Mouse (Mus musculus) right cerebral cortex, postnatal 4 days (tissue): ENCODE measurements around the gene B3galt4.

Experiments used
- DNase-seq: peaks from one replicate; pipeline ENCODE4 v3.0.0-alpha.2; 2022

The B3galt4 gene

DNA sequence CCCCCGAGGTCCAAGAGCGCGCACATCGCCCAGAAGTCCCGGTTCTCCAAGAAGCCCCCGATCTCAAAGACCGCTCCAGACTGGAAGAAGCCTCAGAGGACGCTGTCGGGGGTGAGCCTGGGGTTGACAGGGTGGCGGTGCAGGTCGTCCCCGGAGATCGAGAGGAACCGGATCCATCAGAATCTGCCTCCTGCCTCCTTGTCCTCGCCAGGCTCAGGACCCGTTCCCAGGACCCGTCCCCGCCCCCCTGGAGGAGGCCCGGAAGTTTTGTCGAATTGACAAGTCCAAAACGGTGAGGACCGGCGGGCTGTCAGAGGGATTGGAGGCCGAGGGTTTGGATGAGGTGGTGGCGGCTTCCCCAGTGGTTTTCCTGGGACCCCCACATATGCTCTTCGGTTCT, 10.3 kb downstream of the B3galt4 start:
- no peak for DNase-seq

DNA sequence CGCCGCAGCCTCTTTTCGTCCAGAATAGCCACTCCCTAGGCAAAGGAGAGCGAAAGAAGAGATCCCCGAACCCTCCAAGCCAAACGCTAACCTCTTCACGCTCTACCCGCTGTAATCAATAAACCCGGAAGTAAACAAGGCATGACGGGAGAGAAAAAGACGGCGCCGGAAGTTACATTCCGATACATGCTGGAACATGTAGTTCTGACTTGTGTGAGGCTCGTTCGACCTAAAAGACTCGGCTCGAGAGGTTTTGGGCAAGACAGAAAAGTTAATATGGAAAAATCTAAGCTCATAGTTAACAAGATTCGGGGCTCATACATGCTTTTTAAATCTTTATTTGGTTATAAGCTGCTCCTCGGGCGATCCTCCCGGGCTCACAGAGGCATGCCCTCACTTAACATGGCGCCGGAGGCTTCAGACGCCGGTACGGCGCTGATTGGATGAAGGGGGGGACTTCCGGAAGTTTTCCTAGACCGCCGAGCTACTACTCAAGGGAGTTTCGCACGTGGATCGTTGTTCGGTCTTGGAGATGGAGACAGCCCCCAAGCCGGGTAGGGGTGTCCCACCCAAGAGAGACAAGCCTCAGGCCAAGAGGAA, 11.0 kb downstream of the B3galt4 start, which contains the start of the genes Pfdn6 and Wdr46:
Pfdn6 (minus strand) TSS at position 138 of the 600 bp plus-strand sequence.
Wdr46 (plus strand) TSS at position 455 of the 600 bp plus-strand sequence.
- DNase-seq: peak; percentile 82

DNA sequence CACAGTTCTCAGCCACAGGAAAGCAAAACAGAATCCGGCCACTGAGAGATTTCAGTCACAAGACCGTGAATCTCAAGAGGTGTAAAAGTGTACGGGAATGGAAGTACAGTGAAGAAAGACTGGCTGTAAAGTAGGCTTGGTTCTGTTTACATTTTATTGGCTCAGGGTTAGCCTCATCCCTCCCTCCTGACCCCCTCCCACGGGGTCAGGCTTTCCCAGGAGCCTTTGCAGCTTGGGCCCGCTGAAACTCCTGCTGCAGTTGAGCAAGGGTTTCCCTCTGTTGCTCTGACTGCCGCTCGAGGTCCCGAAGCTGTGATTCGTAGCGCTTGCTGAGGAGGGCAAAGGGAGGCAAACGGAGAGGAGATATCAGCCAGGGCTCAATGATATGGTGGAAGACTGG, 12.5 kb downstream of the B3galt4 start:
- no peak for DNase-seq

DNA sequence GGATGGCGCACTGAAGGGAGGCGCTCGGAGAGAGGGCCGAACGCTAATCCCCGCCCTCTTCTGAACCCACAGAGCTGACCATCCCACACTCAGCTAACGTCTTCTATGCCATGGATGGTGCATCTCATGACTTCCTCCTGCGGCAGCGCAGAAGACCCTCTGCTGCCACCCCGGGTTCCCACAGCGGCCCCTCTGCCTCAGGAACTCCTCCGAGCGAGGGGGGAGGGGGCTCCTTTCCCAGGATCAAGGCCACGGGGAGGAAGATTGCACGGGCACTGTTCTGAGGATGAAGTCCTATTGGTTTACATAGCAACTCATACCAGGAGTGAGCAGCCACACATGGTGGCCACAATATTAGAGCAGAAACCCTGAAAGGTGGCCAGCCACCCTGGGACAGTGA, 14.3 kb downstream of the B3galt4 start:
- DNase-seq: no peak

DNA sequence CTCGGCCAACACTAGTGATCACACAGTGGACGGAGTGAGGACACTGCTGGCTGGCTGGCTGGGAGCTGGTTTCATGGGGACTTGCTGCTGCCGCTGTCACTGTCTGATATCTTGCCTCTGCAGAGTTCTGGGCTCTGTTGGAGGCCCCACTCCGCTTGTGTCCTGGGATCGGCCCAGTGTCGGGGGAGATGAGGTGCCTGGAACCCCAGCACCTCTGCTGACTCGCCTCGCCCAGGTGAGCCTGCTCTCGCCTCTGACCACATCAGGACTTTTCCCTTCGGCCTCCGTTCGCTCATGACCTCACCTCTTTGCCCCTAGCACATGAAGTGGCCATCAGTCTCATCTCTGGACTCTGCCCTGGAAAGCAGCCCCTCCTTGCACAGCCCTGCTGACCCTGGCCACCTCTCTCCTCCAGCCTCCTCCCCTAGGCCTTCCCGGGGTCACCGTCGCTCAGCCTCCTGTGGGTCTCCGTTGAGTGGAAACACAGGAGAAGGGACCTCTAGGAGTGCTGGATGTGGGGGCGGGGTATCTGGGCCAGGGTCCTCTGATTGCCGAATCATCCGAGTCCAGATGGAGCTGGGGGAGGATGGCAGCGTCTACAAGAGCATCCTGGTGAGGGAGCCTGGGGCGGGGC, 15.7 kb downstream of the B3galt4 start:
- no peak for DNase-seq

DNA sequence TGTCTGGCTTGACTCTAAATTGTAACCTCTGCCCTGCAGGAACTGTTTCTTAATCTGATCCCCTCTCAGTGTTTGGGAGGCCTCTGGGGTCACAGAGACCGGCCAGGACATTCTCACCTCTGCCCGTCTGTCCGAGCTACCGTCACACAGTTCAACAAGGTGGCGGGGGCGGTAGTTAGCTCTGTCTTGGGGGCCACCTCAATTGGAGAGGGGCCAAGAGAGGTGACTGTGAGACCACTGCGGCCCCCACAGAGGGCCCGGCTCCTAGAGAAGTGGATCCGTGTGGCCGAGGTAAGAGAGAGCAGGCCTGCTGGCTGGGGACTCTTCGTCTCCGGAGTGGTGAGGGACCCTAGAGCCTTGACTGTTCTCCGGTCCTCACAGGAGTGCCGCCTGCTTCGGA, 18.3 kb downstream of the B3galt4 start:
- no peak for DNase-seq

DNA sequence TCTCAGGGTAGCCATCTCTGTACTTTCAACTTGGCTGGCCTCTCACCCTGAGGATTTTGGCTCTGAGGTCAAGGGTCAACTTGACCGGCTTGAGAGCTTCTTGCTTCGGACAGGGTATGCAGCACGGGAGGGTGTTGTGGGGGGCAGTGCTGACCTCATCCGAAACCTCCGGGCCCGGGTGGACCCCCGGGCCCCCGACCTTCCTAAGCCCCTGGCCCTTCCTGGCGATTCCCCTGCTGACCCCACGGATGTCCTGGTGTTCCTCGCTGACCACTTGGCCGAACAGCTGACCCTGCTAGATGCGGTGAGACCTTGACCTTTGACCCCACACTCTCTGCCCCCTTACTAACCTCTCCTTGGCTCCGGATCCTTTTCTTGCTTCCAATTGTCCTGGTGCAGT, 18.8 kb downstream of the B3galt4 start:
- DNase-seq: no peak

DNA sequence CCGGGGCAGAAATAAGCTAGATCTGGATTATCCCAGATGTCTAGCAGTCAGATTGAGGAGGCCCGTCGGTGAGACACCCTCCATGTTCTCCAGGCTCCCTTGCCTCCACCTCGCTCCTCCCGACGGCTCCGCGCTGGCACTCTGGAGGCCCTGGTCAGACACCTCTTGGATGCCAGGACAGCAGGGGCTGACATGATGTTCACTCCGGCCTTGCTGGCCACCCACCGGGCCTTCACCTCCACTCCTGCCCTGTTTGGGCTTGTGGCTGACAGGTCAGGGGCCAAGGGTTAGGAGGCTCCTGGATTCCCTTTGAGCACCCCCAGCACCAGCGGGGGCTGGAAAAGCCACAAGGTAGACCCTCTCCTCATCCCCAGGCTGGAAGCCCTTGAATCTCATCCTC, 19.3 kb downstream of the B3galt4 start:
- no peak for DNase-seq

DNA sequence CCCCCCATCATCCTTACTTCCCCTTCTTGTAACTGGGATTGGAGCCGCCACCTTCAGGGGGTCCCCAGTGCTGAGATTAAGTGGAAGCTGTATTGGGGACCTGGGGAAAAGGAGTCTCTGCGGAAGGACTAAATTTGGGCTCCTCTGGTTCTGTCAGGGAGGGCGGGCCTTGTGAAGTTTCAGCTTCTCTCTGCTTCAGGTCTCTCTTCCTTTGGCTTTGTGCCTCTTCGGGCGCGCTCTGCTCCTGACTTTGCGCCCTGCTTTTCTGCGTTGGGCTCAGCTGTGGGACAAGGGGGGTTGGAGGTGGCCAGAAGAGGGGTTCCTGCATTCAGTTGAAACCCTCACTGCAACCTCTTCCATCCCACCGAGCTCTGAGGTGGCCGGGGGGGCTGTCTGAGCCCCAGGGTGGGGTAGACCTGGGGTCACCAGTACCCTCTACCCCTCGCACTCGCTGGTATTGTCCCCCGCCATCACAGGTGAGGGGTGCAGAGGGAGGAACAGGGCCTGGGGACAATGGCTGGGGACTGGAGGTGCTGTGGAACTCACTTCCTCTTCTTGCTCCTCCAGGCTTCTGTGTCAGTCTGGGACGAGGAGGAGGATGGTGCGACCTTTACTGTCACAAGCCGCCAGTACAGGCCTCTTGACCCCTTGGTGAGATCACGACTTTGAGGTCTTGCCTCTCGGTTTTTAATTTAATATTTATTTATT, 20.0 kb downstream of the B3galt4 start:
- DNase-seq: no peak

DNA sequence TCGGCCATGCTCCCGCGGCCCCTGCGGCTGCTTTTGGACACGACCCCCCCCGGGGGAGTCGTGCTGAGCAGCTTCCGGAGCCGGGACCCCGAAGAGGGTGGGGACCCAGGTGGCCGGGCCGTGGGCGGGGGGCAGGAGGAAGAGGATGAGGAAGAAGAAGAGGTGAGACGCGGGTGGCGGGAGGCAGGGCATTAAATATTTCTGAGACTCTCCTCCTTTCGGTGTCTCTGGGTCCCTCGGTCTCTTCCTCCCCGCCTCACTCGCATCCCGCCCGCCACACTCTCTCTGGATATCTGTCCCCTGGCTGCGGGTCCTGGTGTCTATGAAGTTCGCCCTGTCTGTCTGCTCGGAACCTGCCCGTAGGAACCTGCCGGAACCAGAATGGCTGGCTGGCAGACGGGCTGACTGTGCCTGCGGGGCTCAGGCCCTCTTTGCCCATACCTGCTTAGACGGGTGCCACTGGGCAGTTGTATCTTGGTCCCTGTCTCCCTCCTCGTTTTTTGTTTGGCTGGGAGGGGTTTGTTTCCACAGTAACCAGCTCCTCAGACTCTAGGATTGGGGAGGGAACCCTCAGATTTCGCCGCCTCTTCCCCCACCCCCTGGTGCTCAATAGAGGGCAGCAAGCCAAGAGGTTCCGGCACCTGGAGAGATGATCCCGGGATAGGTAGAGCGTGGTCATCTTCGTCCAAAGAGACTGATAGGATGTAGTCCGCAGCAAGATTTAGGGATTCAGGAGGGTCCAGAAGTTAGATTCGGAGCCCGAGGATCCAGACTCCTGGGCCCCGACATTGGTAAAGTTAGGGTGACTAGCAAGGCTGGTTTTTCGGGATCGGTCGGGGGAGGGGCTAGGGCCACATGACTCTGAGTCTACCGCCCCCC, 20.8 kb downstream of the B3galt4 start:
- DNase-seq: no peak

DNA sequence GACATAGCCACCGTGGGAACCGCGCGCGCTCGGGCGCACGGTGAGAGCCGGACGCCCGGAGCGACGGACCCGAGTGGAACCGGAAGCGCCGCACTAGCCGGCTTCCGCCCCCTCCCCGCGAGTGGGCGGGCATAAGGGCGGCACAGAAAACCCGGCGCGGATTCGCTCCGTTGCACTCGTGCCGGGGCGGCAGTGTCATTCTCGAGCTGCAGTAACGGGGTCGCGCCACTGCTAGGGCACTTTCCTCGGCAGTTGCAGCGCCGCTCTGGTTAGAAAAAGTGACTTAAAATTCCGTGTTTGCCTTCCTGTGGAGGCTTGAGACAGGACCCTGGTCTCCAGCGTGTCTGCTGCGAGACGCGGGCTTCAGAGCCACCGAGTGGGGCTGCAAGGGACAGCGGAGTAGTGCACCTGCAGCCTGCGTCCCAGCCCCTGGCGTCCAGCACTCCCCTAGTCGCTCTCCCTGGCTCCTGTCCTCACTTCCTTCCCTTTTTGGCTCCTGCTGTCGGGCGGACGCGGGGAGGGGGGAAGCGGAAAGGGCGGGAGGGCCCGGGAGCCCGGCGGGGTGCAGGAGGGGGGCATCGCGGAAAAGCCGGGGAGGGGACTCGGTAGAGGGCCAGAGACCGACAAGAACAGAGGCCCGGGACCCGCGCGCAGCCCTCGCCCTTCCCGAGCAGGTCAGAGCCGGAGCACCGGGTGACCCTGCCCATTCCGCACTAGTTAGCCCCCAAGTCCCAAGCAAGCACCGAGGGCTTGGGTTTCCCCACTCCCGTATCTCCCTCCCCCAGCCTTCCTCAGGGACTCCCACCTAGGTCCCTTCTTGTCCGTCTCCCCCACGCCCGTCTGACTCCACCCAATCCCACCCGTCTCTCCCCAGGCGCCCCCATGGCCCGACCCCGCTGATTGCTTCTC, 21.7 kb downstream of the B3galt4 start, which contains the start of gene Rgl2:
Rgl2 (plus strand) TSS at position 173 of the 909 bp plus-strand sequence.
- peak; percentile 95 for DNase-seq

DNA sequence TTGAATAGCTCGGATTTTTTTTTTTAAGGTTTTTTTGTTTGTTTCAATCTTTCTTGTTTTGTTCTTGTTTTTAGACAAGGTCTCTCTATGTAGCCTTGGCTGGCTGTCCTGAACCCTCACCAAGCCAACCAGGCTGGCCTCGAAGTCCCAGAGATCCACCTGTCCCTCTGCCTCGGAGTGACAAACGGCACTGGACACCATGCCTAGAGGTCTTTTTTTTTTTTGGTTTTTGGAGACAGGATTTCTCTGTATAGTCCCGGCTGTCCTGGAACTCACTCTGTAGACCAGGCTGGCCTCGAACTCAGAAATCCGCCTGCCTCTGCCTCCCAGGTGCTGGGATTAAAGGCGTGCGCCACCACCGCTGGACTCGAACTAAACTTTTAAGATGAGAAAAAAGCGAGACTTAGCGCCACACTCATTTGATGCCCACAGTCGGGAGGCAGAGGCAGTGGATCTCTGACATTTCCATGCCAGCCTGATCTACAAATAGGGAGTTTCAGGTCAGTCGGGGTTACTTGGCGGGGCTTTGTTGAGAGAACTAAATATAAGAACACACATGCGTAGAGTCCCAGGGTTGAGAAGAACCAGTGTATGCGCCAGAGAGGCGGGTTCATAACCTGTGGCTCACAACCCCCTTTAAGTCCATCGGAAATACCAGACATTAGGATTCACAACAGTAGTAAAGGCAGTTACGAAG, 22.9 kb downstream of the B3galt4 start:
- DNase-seq: no peak

DNA sequence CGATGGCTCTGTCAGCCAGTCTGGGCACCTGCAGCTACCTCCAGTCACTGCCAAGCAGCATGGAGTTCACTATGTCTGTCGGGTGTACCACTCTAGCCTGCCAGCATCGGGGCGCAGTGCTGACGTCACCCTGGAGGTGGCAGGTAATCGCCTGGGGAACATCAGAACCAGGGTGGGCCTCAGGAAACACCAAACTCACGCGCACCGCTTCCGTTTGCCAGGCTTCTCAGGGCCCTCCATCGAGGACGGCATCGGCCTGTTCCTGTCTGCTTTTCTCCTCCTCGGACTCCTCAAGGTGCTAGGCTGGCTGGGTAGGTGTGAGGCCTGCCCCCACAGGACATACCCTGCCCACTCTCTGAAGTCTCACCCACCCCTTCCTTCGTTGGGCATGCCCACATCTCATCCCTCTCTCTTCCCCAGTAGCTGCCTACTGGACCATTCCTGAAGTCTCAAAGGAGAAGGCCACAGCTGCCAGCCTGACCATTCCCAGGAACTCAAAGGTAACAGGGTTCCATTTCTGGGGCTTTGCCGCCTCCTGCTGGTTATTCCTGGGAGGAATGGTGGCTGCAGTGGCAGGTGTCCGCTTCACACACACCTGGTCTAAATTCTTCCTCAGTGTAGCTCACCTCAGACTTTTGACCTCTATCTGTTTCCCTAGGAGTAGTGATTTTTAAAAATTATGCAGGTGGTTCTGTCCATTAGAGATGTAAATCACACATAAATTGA, 24.9 kb downstream of the B3galt4 start:
- peak; percentile 19 for DNase-seq

DNA sequence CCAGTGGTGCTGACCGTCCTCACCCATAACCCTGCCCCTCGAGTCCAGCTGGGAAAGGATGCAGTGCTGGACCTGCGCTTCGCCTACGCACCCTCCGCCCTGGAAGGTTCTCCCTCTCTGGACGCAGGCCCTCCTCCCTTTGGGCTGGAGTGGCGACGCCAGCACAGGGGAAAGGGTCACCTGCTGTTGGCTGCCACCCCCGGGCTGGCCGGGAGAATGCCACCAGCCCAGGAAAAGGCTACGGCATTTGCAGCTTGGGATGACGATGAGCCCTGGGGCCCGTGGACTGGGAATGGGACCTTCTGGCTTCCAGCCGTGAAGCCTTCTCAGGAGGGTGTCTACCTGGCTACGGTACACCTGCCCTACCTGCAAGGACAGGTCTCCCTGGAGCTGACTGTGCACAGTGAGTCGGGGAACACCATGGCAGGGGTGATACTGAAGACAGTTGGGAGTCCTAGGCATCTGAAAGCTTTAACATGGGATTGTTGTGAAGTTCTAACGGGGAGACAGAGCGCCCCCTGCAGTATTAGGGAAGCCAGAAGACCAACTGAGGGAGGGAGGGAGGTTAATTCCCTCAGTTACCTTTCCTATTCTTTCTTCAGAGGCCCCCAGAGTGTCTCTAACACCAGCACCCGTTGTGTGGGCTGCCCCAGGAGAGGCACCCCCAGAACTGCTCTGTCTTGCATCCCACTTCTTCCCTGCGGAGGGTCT, 25.7 kb downstream of the B3galt4 start:
- DNase-seq: no peak

DNA sequence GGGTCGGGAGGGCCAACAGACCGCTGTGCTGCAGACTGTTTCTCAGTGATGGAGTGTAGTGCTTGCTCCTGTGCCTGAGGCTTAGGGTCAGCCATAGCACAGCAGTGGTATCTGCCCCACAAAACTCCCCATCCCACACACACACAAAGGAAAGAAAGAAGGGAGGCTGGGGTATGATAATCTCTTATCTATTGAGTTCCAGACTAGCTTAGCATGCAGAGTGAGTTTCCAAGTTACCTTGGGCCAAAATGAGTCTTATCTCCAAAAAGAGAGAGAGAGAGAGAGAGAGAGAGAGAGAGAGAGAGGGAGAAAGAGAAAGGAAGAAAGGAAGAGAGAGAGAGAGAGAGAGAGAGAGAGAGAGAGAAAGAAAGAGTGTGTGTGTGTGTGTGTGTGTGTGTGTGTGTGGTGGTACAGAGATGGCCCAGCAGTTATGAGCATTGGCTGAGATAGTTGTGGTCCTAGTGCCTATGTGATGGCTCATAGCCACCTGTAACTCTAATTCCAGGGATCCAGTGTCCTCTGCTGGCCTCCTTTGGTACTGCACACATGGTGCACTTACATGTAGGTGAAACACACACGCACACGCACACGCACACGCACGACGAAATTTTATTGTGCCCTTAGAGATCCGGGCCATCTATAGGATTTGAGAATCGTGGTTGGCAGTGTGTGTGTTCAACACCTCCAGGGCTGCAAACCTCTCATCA, 26.6 kb downstream of the B3galt4 start:
- peak; percentile 63 for DNase-seq

DNA sequence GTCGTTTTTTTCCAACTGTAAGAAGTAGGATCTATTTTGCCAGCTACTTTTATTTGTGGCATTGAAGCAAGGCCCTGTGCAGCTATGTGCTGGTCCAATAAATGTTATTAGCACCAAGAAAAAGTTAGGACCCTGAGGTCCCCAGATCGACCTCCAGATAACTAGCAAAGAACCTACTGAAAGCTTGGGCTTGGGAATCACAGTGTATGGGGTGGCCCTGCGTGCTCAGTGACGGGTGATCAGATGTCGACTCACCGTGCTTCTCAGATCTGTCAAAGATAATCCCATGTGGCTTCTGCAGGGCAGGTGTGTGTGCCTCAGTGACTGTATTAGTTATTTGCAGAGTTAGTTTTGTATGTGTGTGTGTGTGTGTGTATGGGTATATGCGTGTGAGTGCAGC, 29.9 kb downstream of the B3galt4 start:
- no peak for DNase-seq

DNA sequence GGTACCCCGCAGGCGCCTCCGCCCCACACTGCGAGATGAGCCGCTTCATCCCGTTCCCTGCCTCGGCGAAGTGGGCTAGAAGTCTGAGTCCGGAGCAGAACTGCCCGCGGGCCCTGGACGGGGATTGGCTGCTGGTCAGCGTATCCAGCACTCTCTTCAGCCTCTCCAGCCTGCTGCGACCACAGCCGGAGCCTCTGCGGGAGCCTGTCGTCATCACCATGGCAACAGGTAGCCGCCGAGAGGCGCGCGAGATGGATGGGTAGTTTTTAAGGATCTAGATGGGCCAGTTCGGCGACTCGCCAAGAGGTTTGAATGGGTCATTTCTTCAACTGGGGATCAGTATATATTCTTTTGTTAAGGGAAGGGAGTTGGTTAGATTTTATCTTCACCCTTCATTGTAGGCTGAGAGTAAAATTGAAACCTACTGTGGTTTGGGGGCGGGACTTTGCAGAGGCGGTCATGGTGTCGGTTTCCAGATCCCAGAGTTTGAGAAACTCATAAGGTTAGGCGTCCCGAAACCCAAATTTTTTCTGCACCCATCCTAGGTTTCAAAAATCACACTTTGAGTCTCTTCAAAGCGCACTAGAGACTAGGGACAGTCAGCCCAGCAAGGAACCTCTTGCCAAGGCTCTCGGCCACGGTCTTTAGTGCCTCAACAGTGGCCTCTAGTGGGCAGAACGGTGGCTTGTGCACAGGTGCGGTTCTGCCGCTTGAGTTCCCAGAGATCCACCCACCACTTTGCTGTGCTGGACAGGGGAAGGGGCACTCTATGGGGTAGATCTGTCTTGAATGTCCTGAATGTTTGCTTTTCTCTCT, 30.8 kb downstream of the B3galt4 start:
- peak; percentile 73 for DNase-seq
